Mouse (Mus musculus) ovary, postnatal 36 days (tissue): ENCODE results near the gene Eif4a1.
"Not testable (repeated sequence)": the region's sequence is repeated elsewhere in the genome, so short reads cannot be mapped to it uniquely, and the experiment has no call there.

Source experiments
- DNase-seq: peaks from one replicate; pipeline ENCODE4 v3.0.0; 2022; ENCODE audit warnings: low spot score, mixed read lengths

Gene Eif4a1

GRCm38 (mm10) chr11:69633128-69633866 lies 38.9 kb downstream of the Eif4a1 start:
- DNase-seq = no peak

- DNase-seq = peak; percentile 100
These were observed 39.7 kb downstream of the Eif4a1 start, which contains the start of gene Fxr2 for GRCm38 (mm10) chr11:69632284-69633089. Gene Fxr2, plus strand, starts transcription at chr11:69632990.

- no peak for DNase-seq
These were observed 42.4 kb downstream of the Eif4a1 start for GRCm38 (mm10) chr11:69629802-69630201.

GRCm38 (mm10) chr11:69628286-69628685 lies 43.9 kb downstream of the Eif4a1 start:
- peak; percentile 68 for DNase-seq

- not testable (repeated sequence) for DNase-seq
These were observed 47.9 kb downstream of the Eif4a1 start for GRCm38 (mm10) chr11:69624339-69624738.

- no peak for DNase-seq
These were observed 49.2 kb downstream of the Eif4a1 start for GRCm38 (mm10) chr11:69623006-69623405.

GRCm38 (mm10) chr11:69622406-69622805 lies 49.8 kb downstream of the Eif4a1 start:
- DNase-seq = no peak

GRCm38 (mm10) chr11:69621571-69622268 lies 50.5 kb downstream of the Eif4a1 start, which contains the start of gene Sat2:
Gene Sat2, plus strand, starts transcription at chr11:69622024.
- peak; percentile 59 for DNase-seq

- peak; percentile 29 for DNase-seq
These were observed 51.7 kb downstream of the Eif4a1 start for GRCm38 (mm10) chr11:69620394-69621081.

- no peak for DNase-seq
These were observed 54.4 kb downstream of the Eif4a1 start, which contains the start of gene Shbg for GRCm38 (mm10) chr11:69617805-69618204. Gene Shbg, minus strand, starts transcription at chr11:69617905.
